ENCODE assay signal across 16 mouse cellular contexts in genomic region chr13:84639087-84640022, GRCm38 (mm10).
DNase-seq lines count a peak whose midpoint lies in the region; ATAC-seq and TF ChIP-seq lines count a peak whose summit lies in the region.
"Had no signal": no experiment of that assay in that cellular context is flagged by ENCODE, and none has a peak within 500 bp of the region (broad histone marks: within the 10 kb centered on the region; RNA-seq: fewer than 3 reads in every experiment).

No protein-coding gene starts in this region.

- no peak overlapping the region for H3K9ac ChIP-seq in forebrain, embryonic 13.5 days
- no peak overlapping the region for H3K9ac ChIP-seq in midbrain, embryonic 12.5 days (replicated peaks)
- H3K9ac ChIP-seq in kidney, embryonic 16.5 days (replicated peaks; ENCODE audit: low read length): no peak overlapping the region
- H3K9ac ChIP-seq: stomach, embryonic 15.5 days had no signal

- TF ChIP-seq POLR2A in cerebellum, adult 2 months (IDR thresholded peaks at IDR 0.05; ENCODE audit: borderline replicate concordance, insufficient read depth, low read length): no peak

- no peaks in the 10 kb centered on the region for H3K27me3 ChIP-seq in forebrain, embryonic 13.5 days
- H3K27me3 ChIP-seq in midbrain, embryonic 12.5 days: no peaks in the 10 kb centered on the region
- no peaks in the 10 kb centered on the region for H3K27me3 ChIP-seq in kidney, embryonic 16.5 days (ENCODE audit: insufficient read depth, low read length)
- no peaks in the 10 kb centered on the region for H3K27me3 ChIP-seq in cerebellum, adult 2 months (ENCODE audit: control insufficient read depth, insufficient read depth, low read length)
- H3K27me3 ChIP-seq: stomach, embryonic 15.5 days had no signal

- H3K27ac ChIP-seq in forebrain, embryonic 13.5 days: peak overlapping the region; percentile 92
- no peak overlapping the region for H3K27ac ChIP-seq in midbrain, embryonic 12.5 days (replicated peaks)
- no peak overlapping the region for H3K27ac ChIP-seq in kidney, embryonic 16.5 days (ENCODE audit: low read length)
- no peak overlapping the region for H3K27ac ChIP-seq in cerebellum, adult 2 months (ENCODE audit: insufficient read depth, low read length)
- H3K27ac ChIP-seq: heart, embryonic 10.5 days; stomach, embryonic 15.5 days had no signal

- peak; percentile 38 for DNase-seq in brain, adult 2 months (ENCODE audit: low read depth, low spot score)
- peak; percentile 62 for DNase-seq in embryo, embryonic 10.5 days (ENCODE audit: low spot score)
- no peak for DNase-seq in cerebellum, adult 2 months
- no peak for DNase-seq in right cerebral cortex, postnatal 25 days
- no peak for DNase-seq in adrenal gland, postnatal 14 days
- DNase-seq: cerebellum, adult 11 months; kidney, adult 2 months; thymus, postnatal 25 days had no signal

- no peak for TF ChIP-seq CTCF in cerebellum, adult 2 months (IDR thresholded peaks at IDR 0.05; ENCODE audit: borderline replicate concordance, insufficient read depth, low read depth, low read length)

- 8% methylated on average over 6 of the region's 6 CpGs for WGBS in forebrain, embryonic 13.5 days
- 26% methylated on average over 6 of the region's 6 CpGs for WGBS in midbrain, embryonic 12.5 days
- WGBS in kidney, embryonic 16.5 days: 62% methylated on average over 6 of the region's 6 CpGs
- WGBS in cerebellum, adult 2 months: 71% methylated on average over 6 of the region's 6 CpGs

- peaks cover 24% of the 10 kb centered on the region for H3K4me1 ChIP-seq in forebrain, embryonic 13.5 days
- peaks cover 5% of the 10 kb centered on the region; the same call in 1 of the 2 replicates for H3K4me1 ChIP-seq in midbrain, embryonic 12.5 days
- no peaks in the 10 kb centered on the region for H3K4me1 ChIP-seq in kidney, embryonic 16.5 days (ENCODE audit: insufficient read depth, low read length)
- no peaks in the 10 kb centered on the region for H3K4me1 ChIP-seq in cerebellum, adult 2 months (ENCODE audit: control insufficient read depth, insufficient read depth, low read length)
- H3K4me1 ChIP-seq: heart, embryonic 10.5 days; stomach, embryonic 15.5 days had no signal

- peak; percentile 90 for ATAC-seq in forebrain, embryonic 13.5 days
- peak; percentile 88 for ATAC-seq in midbrain, embryonic 12.5 days (ENCODE audit: low FRiP score, low read depth)
- no peak for ATAC-seq in kidney, embryonic 16.5 days (ENCODE audit: low FRiP score, low TSS enrichment)
- ATAC-seq: activated CD4-positive, CD25-positive, alpha-beta regulatory T cell, adult 4 months; CD4-positive, CD25-positive, alpha-beta regulatory T cell, adult 4 months had no signal

- peak overlapping the region; percentile 6; the same call in 1 of the 2 replicates for H3K4me2 ChIP-seq in forebrain, embryonic 13.5 days
- H3K4me2 ChIP-seq in midbrain, embryonic 12.5 days (replicated peaks): no peak overlapping the region
- no peak overlapping the region for H3K4me2 ChIP-seq in kidney, embryonic 16.5 days (replicated peaks; ENCODE audit: low read depth, low read length)
- H3K4me2 ChIP-seq: liver, embryonic 11.5 days; stomach, embryonic 15.5 days had no signal

- peaks cover 6% of the 10 kb centered on the region; the same call in 1 of the 2 replicates for H3K9me3 ChIP-seq in forebrain, embryonic 13.5 days (replicated peaks)
- no peaks in the 10 kb centered on the region for H3K9me3 ChIP-seq in midbrain, embryonic 12.5 days
- H3K9me3 ChIP-seq in kidney, embryonic 16.5 days (ENCODE audit: low read length): no peaks in the 10 kb centered on the region
- H3K9me3 ChIP-seq: heart, embryonic 10.5 days; stomach, embryonic 15.5 days had no signal

- H3K4me3 ChIP-seq in forebrain, embryonic 13.5 days: no peak overlapping the region
- no peak overlapping the region for H3K4me3 ChIP-seq in midbrain, embryonic 12.5 days
- H3K4me3 ChIP-seq in kidney, embryonic 16.5 days (ENCODE audit: low read length): no peak overlapping the region
- H3K4me3 ChIP-seq in cerebellum, adult 2 months (replicated peaks; ENCODE audit: insufficient read depth, low read depth, low read length): no peak overlapping the region
- H3K4me3 ChIP-seq: heart, embryonic 10.5 days; stomach, embryonic 15.5 days had no signal

- no peaks in the 10 kb centered on the region for H3K36me3 ChIP-seq in forebrain, embryonic 13.5 days (ENCODE audit: poor library complexity, severe bottlenecking)
- H3K36me3 ChIP-seq in midbrain, embryonic 12.5 days: no peaks in the 10 kb centered on the region
- H3K36me3 ChIP-seq in kidney, embryonic 16.5 days (ENCODE audit: insufficient read depth, low read length): no peaks in the 10 kb centered on the region
- H3K36me3 ChIP-seq: heart, embryonic 10.5 days; stomach, embryonic 15.5 days had no signal

Comparison
In these comparisons a context has a peak if more than half of its experiments do, and no peak if none do; other contexts are left out.
1. DNase-seq: peak in brain, adult 2 months (single experiment) and embryo, embryonic 10.5 days (single experiment); none in cerebellum, adult 2 months (0 of 2), right cerebral cortex, postnatal 25 days (single experiment) and adrenal gland, postnatal 14 days (single experiment).